Mouse (Mus musculus) lung, postnatal 0 days (tissue): Measurements from ENCODE around the gene Ctsw.
A peak's percentile ranks its signal among the peaks of the same experiment; 100 is the strongest.

Experiments
- CTCF ChIP-seq: IDR thresholded peaks from 2 replicates; pipeline ENCODE4 v1.5.1; 2016; ENCODE audit warnings: antibody characterized with exemption, mild to moderate bottlenecking
- EP300 ChIP-seq: IDR thresholded peaks from 2 replicates; pipeline ENCODE4 v1.6.1; 2016; ENCODE audit warnings: antibody characterized with exemption, mild to moderate bottlenecking, control low read depth

GRCm38 (mm10) chr19:5431911-5432464 lies 36.3 kb downstream of the Ctsw start:
- TF ChIP-seq CTCF (no peak), EP300 (0 out of 2 replicates have a peak, but pooled peaks have one; percentile 55)
